Mouse (Mus musculus): ENCODE data around the gene Tpp1.

- TF ChIP-seq POLR2A (IDR thresholded peaks at IDR 0.05; ENCODE audit: low read depth, low read length) = no peak
- TF ChIP-seq CTCF (IDR thresholded peaks at IDR 0.05; ENCODE audit: extremely low read depth, insufficient read length, insufficient replicate concordance, low read depth, low read length) = no peak
Measured at GRCm38 (mm10) chr7:105786506-105787284, 34.7 kb upstream of the Tpp1 start.
